Mouse (Mus musculus) small intestine, adult 2 months (tissue): ENCODE measurements around the gene Zkscan17. TPM values are rescaled to one million over a fixed set of nuclear protein-coding genes. Genes with fewer than 3 reads are reported as not detected.

Source experiments
- H3K27ac ChIP-seq: fragments of 200-500 bp; 2 replicates; pipeline ENCODE4 v1.5.1; 2012; ENCODE audit warnings: low read depth, low read length, control low read depth, inconsistent platforms; ENCODE audit not compliant: insufficient read depth
- H3K27me3 ChIP-seq: fragments of 200-500 bp; 2 replicates; pipeline ENCODE4 v1.6.1; 2012; ENCODE audit warnings: mild to moderate bottlenecking, moderate library complexity, low read length, inconsistent platforms; ENCODE audit not compliant: control insufficient read depth, insufficient read depth
- H3K36me3 ChIP-seq: fragments of 200-500 bp; 2 replicates; pipeline ENCODE4 v1.6.1; 2012; ENCODE audit warnings: mild to moderate bottlenecking, low read length, control low read depth, inconsistent platforms; ENCODE audit not compliant: control insufficient read depth, insufficient read depth
- H3K4me1 ChIP-seq: fragments of 200-500 bp; 2 replicates; pipeline ENCODE4 v1.6.1; 2012; ENCODE audit warnings: low read length, inconsistent platforms, mixed read lengths; ENCODE audit not compliant: control insufficient read depth, insufficient read depth, insufficient read length
- H3K4me3 ChIP-seq: fragments of 200-500 bp; 2 replicates; pipeline ENCODE4 v1.5.1; 2012; ENCODE audit warnings: low read depth, mild to moderate bottlenecking, control low read depth, inconsistent platforms, low read length, moderate library complexity
- CTCF ChIP-seq: fragments of 200-500 bp; IDR thresholded peaks from 2 replicates; pipeline ENCODE4 v1.5.1; 2012; ENCODE audit warnings: low read depth, mild to moderate bottlenecking, control low read depth, inconsistent platforms, low read length, moderate library complexity, mixed read lengths; ENCODE audit not compliant: insufficient replicate concordance, insufficient read length; ENCODE audit errors: extremely low read depth
- POLR2A ChIP-seq: fragments of 200-500 bp; IDR thresholded peaks from 2 replicates; pipeline ENCODE4 v1.6.1; 2012; ENCODE audit warnings: low read depth, mild to moderate bottlenecking, control low read depth, inconsistent platforms, low read length, moderate library complexity
- WGBS: fragments of 180-500 bp; shearing (Covaris S2); methylation state at CpG from one replicate; pipeline ENCODE4 v1.1.7; 2018; 5-methylcytosine and 5-hydroxymethylcytosine counted together
- polyA plus RNA-seq: library from polyadenylated mRNA; depleted of rRNA; stranded (reverse); fragments of >200 nt; gene quantifications from 2 replicates; pipeline ENCODE4 v1.2.3, GENCODE M21; 2012

The Zkscan17 gene
- polyA plus RNA-seq, 1 experiment: 5.8 TPM

- Histone ChIP-seq H3K4me3 (no peak overlapping the region), H3K36me3 (no peaks in the 10 kb centered on the region), H3K27me3 (no peaks in the 10 kb centered on the region), H3K27ac (no peak overlapping the region), H3K4me1 (no peaks in the 10 kb centered on the region)
- 66% methylated on average over 16 of the region's 16 CpGs for WGBS
- peak; percentile 52; the same call in 1 of the 2 replicates for TF ChIP-seq CTCF
- no peak for TF ChIP-seq POLR2A
Measured at GRCm38 (mm10) chr11:59537218-59538130, 10.9 kb upstream of the Zkscan17 start.

- TF ChIP-seq POLR2A (no peak), CTCF (no peak)
- 73% methylated on average over 5 of the region's 5 CpGs for WGBS
- H3K27me3 ChIP-seq: no peaks in the 10 kb centered on the region
- no peaks in the 10 kb centered on the region for H3K36me3 ChIP-seq
- no peaks in the 10 kb centered on the region for H3K4me1 ChIP-seq
- H3K4me3 ChIP-seq: no peak overlapping the region
- H3K27ac ChIP-seq: no peak overlapping the region
Measured at GRCm38 (mm10) chr11:59531562-59531961, 5.0 kb upstream of the Zkscan17 start.

GRCm38 (mm10) chr11:59530870-59531535 is 4.5 kb upstream of the Zkscan17 start:
- 69% methylated on average over 6 of the region's 6 CpGs for WGBS
- H3K27ac ChIP-seq: no peak overlapping the region
- no peak overlapping the region for H3K4me3 ChIP-seq
- H3K27me3 ChIP-seq: no peaks in the 10 kb centered on the region
- H3K36me3 ChIP-seq: no peaks in the 10 kb centered on the region
- no peak for TF ChIP-seq POLR2A
- no peak for TF ChIP-seq CTCF
- H3K4me1 ChIP-seq: no peaks in the 10 kb centered on the region

DNA sequence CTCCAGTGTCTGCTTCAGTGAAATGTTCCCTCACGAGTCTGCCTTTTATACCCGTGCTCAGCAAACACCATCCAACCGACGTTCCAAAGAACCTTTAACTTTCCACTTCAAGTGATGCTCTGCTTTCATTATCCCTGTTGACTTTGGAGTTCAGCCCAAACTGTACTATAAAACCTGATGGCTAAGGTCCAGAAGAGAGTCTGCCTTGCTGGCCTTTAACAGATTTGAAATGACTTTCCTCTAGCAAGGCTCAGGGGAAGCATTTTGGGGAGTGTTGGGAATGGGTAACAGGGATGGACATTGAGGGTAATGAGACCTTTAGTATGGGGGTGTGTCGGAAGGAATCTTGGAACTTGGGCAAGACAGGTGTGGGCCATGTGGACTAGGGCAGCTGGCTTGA is 3.7 kb upstream of the Zkscan17 start:
- H3K36me3 ChIP-seq: no peaks in the 10 kb centered on the region
- 38% methylated on average over 5 of the region's 5 CpGs for WGBS
- H3K4me3 ChIP-seq: no peak overlapping the region
- no peaks in the 10 kb centered on the region for H3K27me3 ChIP-seq
- no peaks in the 10 kb centered on the region for H3K4me1 ChIP-seq
- TF ChIP-seq CTCF (no peak), POLR2A (no peak)
- H3K27ac ChIP-seq: no peak overlapping the region

DNA sequence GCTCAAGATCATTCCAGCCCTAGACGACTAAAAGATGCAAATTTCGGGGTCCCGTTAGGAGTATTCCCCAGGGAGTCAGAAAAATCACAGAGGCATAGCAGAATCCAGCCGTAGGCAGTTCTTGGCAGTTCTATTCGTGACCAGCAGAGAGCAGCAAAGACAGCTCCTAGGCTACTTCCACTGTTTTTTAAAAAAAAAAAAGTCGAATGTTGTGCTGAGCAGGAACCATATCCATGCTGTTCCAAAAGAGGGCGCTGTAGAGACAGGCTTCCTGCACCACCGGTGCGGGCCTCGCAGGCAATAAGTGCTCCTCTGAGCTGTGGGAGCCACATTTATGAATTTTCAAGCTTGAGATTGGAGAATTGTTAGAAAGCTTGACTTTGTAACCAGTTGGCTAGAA is 1.3 kb downstream of the Zkscan17 start:
- Histone ChIP-seq H3K4me1 (no peaks in the 10 kb centered on the region), H3K27ac (no peak overlapping the region), H3K36me3 (no peaks in the 10 kb centered on the region), H3K4me3 (no peak overlapping the region), H3K27me3 (no peaks in the 10 kb centered on the region)
- WGBS: 8% methylated on average over 10 of the region's 10 CpGs
- no peak for TF ChIP-seq POLR2A
- peak; percentile 78; the same call in 1 of the 2 replicates for TF ChIP-seq CTCF

GRCm38 (mm10) chr11:59524150-59524549 is 2.4 kb downstream of the Zkscan17 start:
- no peaks in the 10 kb centered on the region for H3K4me1 ChIP-seq
- H3K27ac ChIP-seq: no peak overlapping the region
- no peak overlapping the region for H3K4me3 ChIP-seq
- TF ChIP-seq CTCF (no peak), POLR2A (no peak)
- H3K36me3 ChIP-seq: no peaks in the 10 kb centered on the region
- no peaks in the 10 kb centered on the region for H3K27me3 ChIP-seq
- whole genome bisulfite sequencing: 97% methylated on average over 2 of the region's 2 CpGs
